Mouse (Mus musculus) intestine, embryonic 15.5 days (tissue): ENCODE measurements around the gene Dlk1. TPM values are rescaled to one million over a fixed set of nuclear protein-coding genes. Genes with fewer than 3 reads are reported as not detected.
"Not testable (repeated sequence)": the region's sequence is repeated elsewhere in the genome, so short reads cannot be mapped to it uniquely, and the experiment has no call there.

ENCODE experiments used
- ATAC-seq: fragments of 200-750 bp; cut with Nextera tagmentation; 2 replicates; pipeline ENCODE4 v1.8.0; 2017; ENCODE audit warnings: moderate TSS enrichment, moderate library complexity
- H3K27ac ChIP-seq: fragments of 300-500 bp; sonication (generic); 2 replicates; pipeline ENCODE4 v1.5.1; 2015; ENCODE audit warnings: mild to moderate bottlenecking, inconsistent platforms
- H3K27me3 ChIP-seq: fragments of 300-500 bp; sonication (generic); replicated peaks from 2 replicates; pipeline ENCODE4 v1.6.1; 2015; ENCODE audit warnings: inconsistent platforms
- H3K36me3 ChIP-seq: fragments of 300-500 bp; sonication (generic); 2 replicates; pipeline ENCODE4 v1.6.1; 2015; ENCODE audit warnings: inconsistent platforms
- H3K4me1 ChIP-seq: fragments of 300-500 bp; sonication (generic); replicated peaks from 2 replicates; pipeline ENCODE4 v1.6.1; 2015; ENCODE audit warnings: inconsistent platforms
- H3K4me2 ChIP-seq: fragments of 300-500 bp; sonication (generic); replicated peaks from 2 replicates; pipeline ENCODE4 v1.6.1; 2015; ENCODE audit warnings: mild to moderate bottlenecking, inconsistent platforms
- H3K4me3 ChIP-seq: fragments of 300-500 bp; sonication (generic); replicated peaks from 2 replicates; pipeline ENCODE4 v1.5.1; 2015; ENCODE audit warnings: inconsistent platforms
- H3K9ac ChIP-seq: fragments of 300-500 bp; sonication (generic); 2 replicates; pipeline ENCODE4 v1.6.1; 2015; ENCODE audit warnings: inconsistent platforms
- H3K9me3 ChIP-seq: fragments of 300-500 bp; sonication (generic); 2 replicates; pipeline ENCODE4 v1.6.1; 2016; ENCODE audit warnings: inconsistent platforms
- WGBS: fragments of 180-500 bp; shearing (Covaris S2); methylation state at CpG from one replicate; pipeline ENCODE4 v1.1.7; 2015; 5-methylcytosine and 5-hydroxymethylcytosine counted together
- polyA plus RNA-seq: library from polyadenylated mRNA; unstranded; fragments of >200 nt; fragmentation: Nextera tagmentation; extraction: Ambion mirVana; gene quantifications from 2 replicates; pipeline ENCODE4 v1.2.1, GENCODE M21; 2015

Dlk1 gene
- polyA plus RNA-seq, 1 experiment from 2014 or later, result 395 TPM

- Histone ChIP-seq H3K27me3 (peaks cover 10% of the 10 kb centered on the region; the same call in 1 of the 2 replicates), H3K4me1 (peaks cover 33% of the 10 kb centered on the region), H3K4me2 (peak overlapping the region; percentile 36), H3K4me3 (peak overlapping the region; percentile 1; the same call in 1 of the 2 replicates), H3K9ac (no peak overlapping the region), H3K27ac (0 out of 2 replicates have a peak overlapping the region, but pooled peaks have one; percentile 3), H3K9me3 (no peaks in the 10 kb centered on the region), H3K36me3 (no peaks in the 10 kb centered on the region)
- no peak for ATAC-seq
- 44% methylated on average over 49 of the region's 49 CpGs for WGBS
Measured at GRCm38 (mm10) chr12:109459481-109460401, 7.1 kb downstream of the Dlk1 start.

- no peak for ATAC-seq
- H3K36me3 ChIP-seq, result no peaks in the 10 kb centered on the region
- 69% methylated on average over 10 of the region's 10 CpGs for WGBS
- peaks cover 18% of the 10 kb centered on the region for H3K4me1 ChIP-seq
- H3K27me3 ChIP-seq, result peaks cover 4% of the 10 kb centered on the region; the same call in 1 of the 2 replicates
- H3K4me2 ChIP-seq, result no peak overlapping the region
- no peak overlapping the region for H3K27ac ChIP-seq
- no peak overlapping the region for H3K9ac ChIP-seq
- no peak overlapping the region for H3K4me3 ChIP-seq
- no peaks in the 10 kb centered on the region for H3K9me3 ChIP-seq
Measured at GRCm38 (mm10) chr12:109462594-109462993, 10.0 kb downstream of the Dlk1 start.

- 84% methylated on average over 4 of the region's 4 CpGs for WGBS
Measured at GRCm38 (mm10) chr12:109467417-109467816, 14.8 kb downstream of the Dlk1 start.

GRCm38 (mm10) chr12:109469793-109470192 is 17.2 kb downstream of the Dlk1 start:
- Histone ChIP-seq H3K27me3 (no peaks in the 10 kb centered on the region), H3K9ac (no peak overlapping the region), H3K4me3 (no peak overlapping the region), H3K9me3 (no peaks in the 10 kb centered on the region), H3K27ac (no peak overlapping the region), H3K4me1 (peaks cover 7% of the 10 kb centered on the region), H3K36me3 (no peaks in the 10 kb centered on the region), H3K4me2 (no peak overlapping the region)
- ATAC-seq, result no peak
- WGBS, result 84% methylated on average over 8 of the region's 8 CpGs

More at GRCm38 (mm10) chr12:109467417-109467816, 14.8 kb downstream of the Dlk1 start:
- not testable (repeated sequence) for H3K27ac ChIP-seq, H3K36me3 ChIP-seq, H3K4me2 ChIP-seq, H3K4me3 ChIP-seq, H3K4me1 ChIP-seq, H3K9me3 ChIP-seq, H3K27me3 ChIP-seq, H3K9ac ChIP-seq, ATAC-seq

GRCm38 (mm10) chr12:109472627-109473026 is 20.0 kb downstream of the Dlk1 start:
- Histone ChIP-seq H3K36me3 (no peaks in the 10 kb centered on the region), H3K27me3 (no peaks in the 10 kb centered on the region), H3K4me2 (no peak overlapping the region), H3K4me3 (no peak overlapping the region), H3K27ac (no peak overlapping the region), H3K9ac (no peak overlapping the region), H3K9me3 (no peaks in the 10 kb centered on the region), H3K4me1 (peaks cover 8% of the 10 kb centered on the region)
- no peak for ATAC-seq
- WGBS, result 83% methylated on average over 11 of the region's 11 CpGs

GRCm38 (mm10) chr12:109473575-109473976 is 21.0 kb downstream of the Dlk1 start:
- H3K4me2 ChIP-seq, result no peak overlapping the region
- H3K9ac ChIP-seq, result no peak overlapping the region
- H3K9me3 ChIP-seq, result no peaks in the 10 kb centered on the region
- H3K4me3 ChIP-seq, result no peak overlapping the region
- peak overlapping the region; percentile 17; the same call in 1 of the 2 replicates for H3K27ac ChIP-seq
- no peaks in the 10 kb centered on the region for H3K36me3 ChIP-seq
- H3K27me3 ChIP-seq, result no peaks in the 10 kb centered on the region
- WGBS, result 31% methylated on average over 6 of the region's 6 CpGs
- peaks cover 8% of the 10 kb centered on the region for H3K4me1 ChIP-seq
- peak; percentile 71 for ATAC-seq

GRCm38 (mm10) chr12:109474187-109474606 is 21.6 kb downstream of the Dlk1 start:
- 0 out of 2 replicates have a peak, but pooled peaks have one; percentile 23 for ATAC-seq

GRCm38 (mm10) chr12:109475501-109475900 is 22.9 kb downstream of the Dlk1 start:
- H3K27ac ChIP-seq, result no peak overlapping the region
- ATAC-seq, result no peak

More at GRCm38 (mm10) chr12:109474187-109474606, 21.6 kb downstream of the Dlk1 start:
- Histone ChIP-seq H3K36me3 (no peaks in the 10 kb centered on the region), H3K9me3 (no peaks in the 10 kb centered on the region), H3K9ac (no peak overlapping the region), H3K27me3 (no peaks in the 10 kb centered on the region), H3K4me3 (no peak overlapping the region), H3K4me2 (no peak overlapping the region), H3K4me1 (peaks cover 8% of the 10 kb centered on the region), H3K27ac (peak overlapping the region; percentile 17)
- WGBS, result 66% methylated on average over 9 of the region's 9 CpGs

GRCm38 (mm10) chr12:109486525-109486924 is 33.9 kb downstream of the Dlk1 start:
- H3K9me3 ChIP-seq, H3K4me2 ChIP-seq, H3K9ac ChIP-seq, H3K4me3 ChIP-seq, H3K27me3 ChIP-seq, ATAC-seq, H3K27ac ChIP-seq, H3K4me1 ChIP-seq, H3K36me3 ChIP-seq: not testable (repeated sequence)
- WGBS, result 53% methylated on average over 1 of the region's 1 CpGs

More at GRCm38 (mm10) chr12:109475501-109475900, 22.9 kb downstream of the Dlk1 start:
- Histone ChIP-seq H3K4me3 (no peak overlapping the region), H3K4me2 (no peak overlapping the region), H3K9me3 (no peaks in the 10 kb centered on the region), H3K9ac (no peak overlapping the region), H3K36me3 (no peaks in the 10 kb centered on the region), H3K27me3 (no peaks in the 10 kb centered on the region), H3K4me1 (peaks cover 8% of the 10 kb centered on the region)
- 60% methylated on average over 4 of the region's 4 CpGs for WGBS

- H3K36me3 ChIP-seq, result no peaks in the 10 kb centered on the region
- no peak overlapping the region for H3K27ac ChIP-seq
- no peak for ATAC-seq
- no peak overlapping the region for H3K9ac ChIP-seq
- H3K9me3 ChIP-seq, result no peaks in the 10 kb centered on the region
- no peak overlapping the region for H3K4me3 ChIP-seq
- H3K27me3 ChIP-seq, result no peaks in the 10 kb centered on the region
- H3K4me2 ChIP-seq, result no peak overlapping the region
- H3K4me1 ChIP-seq, result peaks cover 9% of the 10 kb centered on the region; the same call in 1 of the 2 replicates
- 72% methylated on average over 3 of the region's 3 CpGs for WGBS
Measured at GRCm38 (mm10) chr12:109491701-109492100, 39.1 kb downstream of the Dlk1 start.

GRCm38 (mm10) chr12:109493381-109493780 is 40.8 kb downstream of the Dlk1 start:
- no peak overlapping the region for H3K4me3 ChIP-seq
- no peak overlapping the region for H3K4me2 ChIP-seq
- no peak overlapping the region for H3K9ac ChIP-seq
- H3K4me1 ChIP-seq, result peaks cover 9% of the 10 kb centered on the region; the same call in 1 of the 2 replicates
- no peaks in the 10 kb centered on the region for H3K36me3 ChIP-seq
- no peaks in the 10 kb centered on the region for H3K27me3 ChIP-seq
- H3K9me3 ChIP-seq, result no peaks in the 10 kb centered on the region
- WGBS, result 90% methylated on average over 9 of the region's 9 CpGs
- H3K27ac ChIP-seq, result no peak overlapping the region
- no peak for ATAC-seq

GRCm38 (mm10) chr12:109495016-109495644 is 42.5 kb downstream of the Dlk1 start:
- H3K9me3 ChIP-seq, result no peaks in the 10 kb centered on the region
- no peak overlapping the region for H3K27ac ChIP-seq
- H3K27me3 ChIP-seq, result no peaks in the 10 kb centered on the region
- peaks cover 9% of the 10 kb centered on the region; the same call in 1 of the 2 replicates for H3K4me1 ChIP-seq
- no peak overlapping the region for H3K9ac ChIP-seq
- H3K36me3 ChIP-seq, result no peaks in the 10 kb centered on the region
- H3K4me2 ChIP-seq, result no peak overlapping the region
- ATAC-seq, result no peak
- no peak overlapping the region for H3K4me3 ChIP-seq
- 62% methylated on average over 20 of the region's 20 CpGs for WGBS
